Mouse (Mus musculus) hematopoietic stem cell, adult 5-6 weeks (primary cell): ENCODE results near the gene Tgm4. TPM values are rescaled to one million over a fixed set of nuclear protein-coding genes. Genes with fewer than 3 reads are reported as not detected.

Experiments
- ATAC-seq, 2 experiments: fragments of 125-278 bp in 1 of 2; replicated peaks in 1 of 2; 2 replicates each; pipeline ENCODE4 v1.8.0; 2016 to 2017; ENCODE audit warnings: inconsistent platforms in 2 of 2, mild to moderate bottlenecking in 2 of 2, moderate number of reproducible peaks in 2 of 2, low read depth in 1 of 2, moderate TSS enrichment in 1 of 2; ENCODE audit not compliant: low FRiP score in 2 of 2, poor library complexity in 2 of 2, severe bottlenecking in 2 of 2, insufficient read depth in 1 of 2, low TSS enrichment in 1 of 2
- total RNA-seq: library from RNA; stranded (forward); fragments of 172-1452, 232-1000 nt; gene quantifications from 2 replicates; pipeline ENCODE4 v1.2.3, GENCODE M21; 2017

Tgm4 gene
- total RNA-seq, 1 experiment from 2014 or later: not detected

- ATAC-seq: no peak
Observed at GRCm38 (mm10) chr9:123090844-123091243, 56.3 kb downstream of the Tgm4 start.

- no peak for ATAC-seq
Observed at GRCm38 (mm10) chr9:123099631-123100455, 65.3 kb downstream of the Tgm4 start.

- ATAC-seq: no peak
Observed at GRCm38 (mm10) chr9:123103425-123103824, 68.9 kb downstream of the Tgm4 start.

- no peak for ATAC-seq
Observed at GRCm38 (mm10) chr9:123104362-123104761, 69.8 kb downstream of the Tgm4 start.

GRCm38 (mm10) chr9:123107186-123107585, 72.7 kb downstream of the Tgm4 start:
- peak; percentile 88 to 98 for ATAC-seq

GRCm38 (mm10) chr9:123109188-123109587, 74.7 kb downstream of the Tgm4 start:
- ATAC-seq: no peak

GRCm38 (mm10) chr9:123111751-123112221, 77.3 kb downstream of the Tgm4 start:
- ATAC-seq: no peak

GRCm38 (mm10) chr9:123112805-123113521, 78.4 kb downstream of the Tgm4 start, which contains the start of the genes Zdhhc3 and Exosc7:
Zdhhc3 (minus strand) TSS chr9:123113205.
Exosc7 (plus strand) TSS chr9:123113215.
- peak; percentile 83 to 91 for ATAC-seq

- no peak for ATAC-seq
Observed at GRCm38 (mm10) chr9:123113931-123114330, 79.4 kb downstream of the Tgm4 start.

GRCm38 (mm10) chr9:123115566-123115965, 81.0 kb downstream of the Tgm4 start:
- no peak for ATAC-seq

Other genes with a start within 250 kb of the Tgm4 start
- gene Tcaim, start 229.2 kb upstream of the Tgm4 start, total RNA-seq: 11.8 and 13.2 TPM in 2 replicates
- not detected in 2 replicates for gene Gm35549, start 190.7 kb upstream of the Tgm4 start, total RNA-seq
- gene Zfp445, start 168.7 kb upstream of the Tgm4 start, total RNA-seq: 91.8 and 114 TPM in 2 replicates
- gene Zkscan7, start 149.0 kb upstream of the Tgm4 start, total RNA-seq: 5.1 and 7.5 TPM in 2 replicates
- 1.9 TPM in 1 of 2 replicates, not detected in the other for gene Zfp105, start 111.7 kb upstream of the Tgm4 start, total RNA-seq
- gene 1110059G10Rik, start 83.7 kb upstream of the Tgm4 start, total RNA-seq: 33.7 and 35.9 TPM in 2 replicates
- gene Kif15, start 83.7 kb upstream of the Tgm4 start, total RNA-seq: 192 and 228 TPM in 2 replicates
- 16.7 and 23.2 TPM in 2 replicates for gene Tmem42, start 13.4 kb upstream of the Tgm4 start, total RNA-seq
- 38.2 and 39.2 TPM in 2 replicates for gene Zdhhc3, start 78.5 kb downstream of the Tgm4 start, total RNA-seq
- gene Exosc7, start 78.5 kb downstream of the Tgm4 start, total RNA-seq: 77.9 and 110 TPM in 2 replicates
- gene Clec3b, start 116.2 kb downstream of the Tgm4 start, total RNA-seq: not detected in 2 replicates
- gene Cdcp1, start 181.3 kb downstream of the Tgm4 start, total RNA-seq: 4.7 and 8.9 TPM in 2 replicates
- gene Tmem158, start 226.0 kb downstream of the Tgm4 start, total RNA-seq: 2.7 and 3.3 TPM in 2 replicates